Mouse (Mus musculus): ENCODE data around the gene Lsmem1.

The Lsmem1 gene

DNA sequence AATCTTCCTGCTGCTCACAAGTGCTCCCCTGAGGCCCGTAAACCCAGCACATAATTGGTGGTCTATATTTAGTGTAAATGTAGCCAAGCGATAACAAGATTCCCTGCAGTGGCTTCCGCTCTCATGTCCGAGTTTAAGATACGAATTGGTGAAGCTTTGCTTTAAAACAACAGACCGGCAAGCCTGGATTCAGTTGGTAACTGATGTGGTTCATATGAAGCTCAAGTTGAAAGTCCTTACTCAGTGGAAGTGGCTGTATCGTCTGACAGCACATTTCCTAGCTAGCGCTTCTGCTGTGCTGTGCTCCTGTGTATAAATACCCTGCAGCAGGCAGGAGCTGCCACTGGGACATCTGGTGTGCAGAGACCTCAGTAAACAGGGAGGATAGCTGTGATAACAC lies at the start of gene Lsmem1:
TSS of gene Lsmem1 (minus strand) at position 189 of the 400 bp plus-strand sequence.
- DNase-seq (ENCODE audit: low read depth, low spot score) = no peak

DNA sequence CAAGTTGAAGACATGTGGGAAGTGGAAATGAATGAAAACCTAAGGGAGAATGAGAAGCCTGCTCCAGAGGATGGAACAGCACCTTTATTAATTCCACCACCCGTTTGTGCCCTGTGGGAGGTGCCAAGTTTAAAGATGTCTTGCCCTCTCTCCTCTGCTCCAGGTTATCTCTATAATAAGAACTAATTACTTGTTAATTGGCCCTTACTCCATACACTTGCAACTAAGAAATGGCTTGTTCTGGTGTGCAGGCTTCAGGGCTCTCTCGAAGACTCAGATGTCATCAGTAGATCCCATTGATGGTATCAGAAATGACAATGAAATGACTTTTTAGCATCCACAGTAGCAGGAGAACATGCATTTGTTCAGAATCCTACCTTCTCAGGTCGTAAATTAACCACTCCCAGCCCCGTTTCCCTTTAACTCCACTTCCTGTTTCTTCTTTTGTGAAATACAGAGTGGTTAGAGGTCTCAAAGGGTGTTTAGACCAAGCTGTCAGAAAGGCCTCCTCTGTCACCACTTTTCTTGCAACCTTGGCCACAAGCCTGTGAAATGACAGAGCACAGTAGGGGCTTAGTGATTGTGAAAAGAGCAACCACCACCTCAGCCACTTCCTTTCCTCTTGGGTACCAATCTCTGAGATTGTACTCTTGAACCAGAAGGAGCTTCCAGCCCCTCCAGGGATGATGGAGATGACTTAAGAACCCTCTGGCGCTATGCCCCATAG lies 49.3 kb upstream of the Lsmem1 start, which contains the start of gene Ifrd1:
TSS of gene Ifrd1 (minus strand) at position 51 of the 727 bp plus-strand sequence.
- DNase-seq (ENCODE audit: low read depth, low spot score) = no peak

DNA sequence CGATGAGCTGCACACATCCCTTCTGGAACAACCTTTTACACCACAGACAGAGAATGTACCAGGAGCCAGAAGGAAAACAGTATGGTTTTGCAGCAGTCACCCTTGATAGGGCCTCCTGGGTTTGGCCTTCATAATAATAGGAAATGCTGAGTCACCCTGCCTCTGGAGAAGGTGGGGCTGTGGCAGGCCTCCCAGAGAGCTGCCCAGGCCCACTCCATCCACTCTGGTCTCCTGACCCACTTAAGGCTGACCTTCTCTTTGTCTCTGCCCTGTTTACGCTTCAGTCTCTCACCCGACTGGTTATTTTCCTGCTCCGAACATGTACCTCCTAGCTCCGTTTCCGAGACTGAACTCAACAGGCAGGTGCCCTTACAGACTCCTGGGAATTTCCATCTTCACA lies 48.7 kb upstream of the Lsmem1 start:
- peak; percentile 28 for DNase-seq (ENCODE audit: low read depth, low spot score)

DNA sequence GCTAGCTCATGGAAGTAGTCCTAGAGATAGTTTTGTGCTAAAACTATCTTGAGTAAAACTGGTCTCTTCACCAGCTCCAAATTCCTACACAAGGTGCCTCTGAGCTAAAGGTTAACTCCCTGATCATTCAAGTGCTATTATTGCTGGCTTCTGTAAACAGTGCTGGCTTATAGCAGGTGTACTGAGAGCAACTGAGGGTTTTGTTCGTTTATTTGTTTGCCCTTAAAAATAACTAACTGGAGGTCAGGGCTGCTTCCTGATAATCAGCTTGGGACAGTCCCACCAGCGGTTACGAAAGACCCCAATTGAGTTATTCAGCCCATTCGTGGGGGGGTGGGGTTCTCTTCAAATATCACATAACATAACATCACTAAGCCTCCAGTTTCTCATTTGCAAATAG lies 48.1 kb upstream of the Lsmem1 start:
- no peak for DNase-seq (ENCODE audit: low read depth, low spot score)

DNA sequence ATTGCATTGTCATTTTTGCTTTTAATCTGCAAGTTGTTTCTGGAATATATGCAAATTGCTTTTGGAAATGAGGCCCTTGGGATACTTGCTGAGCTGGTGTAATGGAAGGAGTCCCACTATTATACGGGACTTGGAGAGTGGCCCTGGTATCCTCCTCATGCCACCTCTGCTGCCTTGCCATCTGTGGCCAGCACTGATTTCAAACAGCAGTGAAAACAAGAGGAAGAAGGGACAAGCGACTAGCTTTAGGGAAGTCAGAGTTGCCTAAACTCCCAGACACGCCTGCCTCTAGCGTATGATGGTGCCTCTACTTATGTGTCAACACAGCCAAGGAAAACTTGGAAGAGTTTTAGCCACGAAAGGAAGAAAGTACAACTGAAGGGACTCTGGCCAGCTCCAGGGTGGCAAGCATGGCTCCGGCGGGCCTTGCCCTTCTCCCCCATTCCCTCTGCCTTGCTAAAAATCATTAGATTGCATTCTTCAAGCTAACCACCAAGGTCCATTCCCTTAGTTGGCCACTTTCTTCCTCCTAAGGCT lies 46.2 kb upstream of the Lsmem1 start:
- no peak for DNase-seq (ENCODE audit: low read depth, low spot score)

DNA sequence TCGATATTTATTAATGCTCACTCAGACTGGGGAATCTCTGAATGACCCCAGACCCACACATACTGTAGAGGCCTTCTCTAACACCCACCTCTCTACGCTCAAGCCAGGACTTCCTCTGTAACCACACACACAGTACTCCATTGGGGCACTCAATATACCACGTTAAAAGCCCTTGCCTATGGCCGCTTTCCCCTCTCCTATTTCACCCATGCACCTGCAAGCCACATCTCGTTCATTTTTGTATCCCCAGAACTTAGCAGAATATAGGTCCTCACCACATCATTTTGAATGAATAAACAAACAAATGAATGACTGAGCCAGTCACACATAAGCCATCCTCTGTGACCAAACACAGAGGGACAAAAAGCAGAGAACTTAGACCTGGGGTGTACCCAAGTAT lies 45.6 kb upstream of the Lsmem1 start:
- no peak for DNase-seq (ENCODE audit: low read depth, low spot score)

DNA sequence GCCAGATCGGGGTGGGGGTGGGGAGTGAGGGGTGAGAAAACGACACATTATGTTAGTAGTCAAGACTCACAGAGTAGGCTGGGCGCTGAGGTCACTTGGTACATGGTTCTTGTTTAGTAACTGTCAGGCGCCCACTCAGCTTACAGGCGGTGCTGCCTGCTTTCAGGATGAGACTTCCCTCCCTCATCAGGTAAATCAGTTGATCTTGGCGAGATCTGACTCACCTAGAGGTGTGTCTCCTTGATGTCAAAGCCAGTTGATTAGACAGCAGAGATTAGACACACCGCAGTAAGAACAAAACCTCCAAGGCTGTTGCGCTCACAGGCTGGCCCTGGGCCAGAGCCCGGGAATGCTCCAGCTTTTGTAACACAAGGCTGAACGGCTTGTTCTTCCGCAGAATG lies 44.5 kb upstream of the Lsmem1 start:
- no peak for DNase-seq (ENCODE audit: low read depth, low spot score)

DNA sequence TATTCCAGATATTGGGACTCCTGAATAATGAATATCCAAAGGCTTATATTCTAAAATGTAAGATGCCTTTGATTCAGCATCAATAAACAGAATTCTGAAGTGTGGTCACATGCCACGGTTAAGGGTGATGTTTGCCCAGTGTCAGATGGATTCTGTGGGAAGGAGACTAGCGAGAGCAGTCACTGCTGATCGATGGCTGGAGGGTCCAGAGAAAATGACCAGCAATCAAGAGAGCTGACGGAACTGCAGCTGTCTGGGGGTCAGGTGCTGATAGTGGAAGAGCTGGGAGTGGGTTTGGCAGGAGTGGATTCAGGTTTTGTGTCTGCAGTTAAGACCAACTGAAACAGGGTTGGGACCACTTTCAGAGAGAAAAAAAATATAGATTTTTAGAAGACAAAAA lies 44.0 kb upstream of the Lsmem1 start:
- DNase-seq (ENCODE audit: low read depth, low spot score) = no peak

DNA sequence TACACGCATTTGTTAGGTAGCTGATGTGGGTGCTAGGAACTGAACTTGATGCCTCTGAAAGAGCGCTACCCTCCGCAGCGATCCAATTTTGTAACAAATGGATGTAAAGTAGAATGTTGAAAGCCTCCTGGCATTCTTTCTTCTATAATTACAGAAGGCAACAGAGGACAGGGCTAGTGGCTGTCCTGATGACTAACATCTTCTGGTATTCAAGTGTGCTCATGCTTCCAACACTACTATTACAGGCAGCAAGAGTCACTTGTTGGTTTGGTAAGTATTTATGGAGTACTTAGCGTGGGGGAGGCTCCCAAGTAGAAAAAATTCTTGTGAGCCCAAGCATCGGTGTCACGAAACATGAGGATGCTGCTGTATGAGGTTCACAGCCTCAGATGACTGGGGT lies 39.9 kb upstream of the Lsmem1 start:
- DNase-seq (ENCODE audit: low read depth, low spot score) = no peak

DNA sequence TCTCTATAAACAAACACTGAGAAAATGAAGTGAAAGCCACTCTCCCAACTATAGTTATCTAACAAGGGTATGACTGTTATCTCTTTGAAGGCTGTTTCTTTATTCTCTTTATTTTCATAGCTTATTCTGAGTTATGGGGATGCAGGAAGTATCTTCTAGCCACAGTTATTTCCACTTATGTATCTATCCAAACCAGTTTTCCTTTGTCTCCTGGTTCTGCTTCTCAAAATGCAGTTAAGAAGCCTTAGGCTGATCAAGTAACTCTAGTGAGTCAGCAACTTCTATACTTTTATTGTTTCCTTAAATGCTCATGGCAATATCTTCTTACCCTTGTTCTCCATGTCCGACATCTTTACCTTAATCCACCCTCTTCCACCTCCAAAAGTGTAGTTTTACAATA lies 32.9 kb upstream of the Lsmem1 start:
- no peak for DNase-seq (ENCODE audit: low read depth, low spot score)

DNA sequence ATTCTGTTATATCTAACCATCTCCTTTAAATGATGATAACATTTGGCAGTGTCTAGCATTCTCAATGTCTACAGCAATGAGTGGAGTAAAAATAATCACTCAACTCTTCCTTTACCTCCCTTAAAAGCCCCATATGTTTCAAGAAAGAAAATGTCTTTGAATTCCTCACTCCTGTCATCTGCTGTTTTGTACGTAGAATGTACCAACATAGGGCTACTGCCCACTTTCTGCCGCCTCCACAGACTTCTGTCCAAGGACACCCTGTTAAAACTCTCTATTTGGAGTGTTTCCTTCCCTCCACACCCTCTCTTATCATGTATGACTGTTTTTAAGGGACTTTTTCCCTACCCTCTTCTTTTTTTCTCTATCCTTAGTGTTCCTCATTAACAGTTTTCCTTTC lies 32.3 kb upstream of the Lsmem1 start:
- DNase-seq (ENCODE audit: low read depth, low spot score) = no peak

DNA sequence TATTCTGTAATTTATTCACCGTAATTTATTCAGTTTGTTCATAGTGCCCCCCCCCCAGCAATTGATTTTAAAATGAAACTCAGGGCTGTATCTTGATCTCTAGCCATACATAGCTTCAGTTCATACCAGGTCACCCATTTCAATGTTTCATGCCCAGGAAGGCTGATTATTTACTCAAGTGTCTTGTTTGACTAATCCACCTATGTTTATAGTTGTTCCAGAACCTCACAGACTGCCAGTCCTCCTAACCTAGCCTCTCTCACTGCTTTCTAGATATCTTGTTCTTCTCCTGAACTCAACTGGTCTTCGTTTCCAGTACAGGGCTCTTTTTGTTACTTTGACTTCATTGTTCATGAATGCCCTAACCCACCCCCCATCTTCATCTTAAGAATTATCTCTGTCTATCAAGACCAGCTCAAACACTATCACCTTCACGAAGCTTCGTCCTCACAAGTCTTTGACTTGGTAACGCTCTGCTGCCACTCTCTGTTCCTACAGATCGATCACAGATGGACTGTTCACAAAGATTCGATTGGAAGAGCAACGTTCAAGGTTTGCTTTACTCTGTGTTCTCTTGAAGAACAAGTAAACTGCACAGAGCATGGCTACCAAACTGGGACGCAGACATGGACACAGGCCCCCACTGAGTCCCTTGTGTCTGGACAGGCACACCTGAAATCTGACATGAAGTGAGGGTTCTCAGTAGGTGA lies 25.0 kb upstream of the Lsmem1 start:
- no peak for DNase-seq (ENCODE audit: low read depth, low spot score)

DNA sequence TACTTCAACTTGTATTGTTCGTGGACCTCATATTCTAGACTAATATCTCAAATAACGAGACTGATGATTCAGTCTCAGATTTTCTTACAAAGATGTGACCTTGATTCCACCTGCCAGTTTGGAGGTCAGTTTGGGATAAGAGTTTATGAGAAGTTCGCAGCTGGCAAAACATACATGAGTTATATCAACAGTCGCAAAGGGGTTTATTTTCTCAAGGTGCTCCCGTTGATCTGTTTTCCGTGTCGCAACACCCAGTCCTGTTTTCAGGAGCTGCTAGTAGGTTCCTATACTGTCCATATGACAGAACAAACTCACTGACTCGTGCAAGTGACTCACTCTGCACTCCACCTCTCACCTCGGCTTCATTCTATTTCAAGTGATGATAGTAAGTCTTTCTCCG lies 24.4 kb upstream of the Lsmem1 start:
- no peak for DNase-seq (ENCODE audit: low read depth, low spot score)

DNA sequence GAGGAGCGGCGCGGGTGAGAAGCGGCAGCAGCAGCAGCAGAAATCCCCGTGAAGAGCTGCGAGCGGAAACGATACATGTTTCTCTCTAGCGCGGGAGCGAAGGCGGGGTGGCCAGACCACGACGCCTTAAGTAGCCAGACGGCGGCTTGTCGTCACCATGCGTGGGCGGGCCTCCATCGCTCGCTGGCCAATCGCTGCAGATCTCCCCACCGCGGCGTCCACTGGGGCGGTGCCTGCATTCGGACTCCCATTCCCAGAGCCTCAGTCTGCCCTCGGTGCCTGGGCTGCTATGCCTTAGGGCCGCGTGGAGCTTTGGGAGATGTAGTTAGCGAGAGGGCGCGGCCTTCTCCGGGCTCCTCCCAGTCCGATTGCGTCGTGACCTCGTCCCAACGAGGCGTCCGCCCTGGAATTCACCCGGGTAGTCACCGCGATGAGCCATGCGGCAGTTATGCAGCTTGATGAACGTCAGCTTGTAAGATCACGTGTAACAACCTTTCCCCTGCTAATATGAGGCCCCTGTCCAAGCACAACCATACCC lies 23.9 kb upstream of the Lsmem1 start:
- peak; percentile 99 for DNase-seq (ENCODE audit: low read depth, low spot score)

DNA sequence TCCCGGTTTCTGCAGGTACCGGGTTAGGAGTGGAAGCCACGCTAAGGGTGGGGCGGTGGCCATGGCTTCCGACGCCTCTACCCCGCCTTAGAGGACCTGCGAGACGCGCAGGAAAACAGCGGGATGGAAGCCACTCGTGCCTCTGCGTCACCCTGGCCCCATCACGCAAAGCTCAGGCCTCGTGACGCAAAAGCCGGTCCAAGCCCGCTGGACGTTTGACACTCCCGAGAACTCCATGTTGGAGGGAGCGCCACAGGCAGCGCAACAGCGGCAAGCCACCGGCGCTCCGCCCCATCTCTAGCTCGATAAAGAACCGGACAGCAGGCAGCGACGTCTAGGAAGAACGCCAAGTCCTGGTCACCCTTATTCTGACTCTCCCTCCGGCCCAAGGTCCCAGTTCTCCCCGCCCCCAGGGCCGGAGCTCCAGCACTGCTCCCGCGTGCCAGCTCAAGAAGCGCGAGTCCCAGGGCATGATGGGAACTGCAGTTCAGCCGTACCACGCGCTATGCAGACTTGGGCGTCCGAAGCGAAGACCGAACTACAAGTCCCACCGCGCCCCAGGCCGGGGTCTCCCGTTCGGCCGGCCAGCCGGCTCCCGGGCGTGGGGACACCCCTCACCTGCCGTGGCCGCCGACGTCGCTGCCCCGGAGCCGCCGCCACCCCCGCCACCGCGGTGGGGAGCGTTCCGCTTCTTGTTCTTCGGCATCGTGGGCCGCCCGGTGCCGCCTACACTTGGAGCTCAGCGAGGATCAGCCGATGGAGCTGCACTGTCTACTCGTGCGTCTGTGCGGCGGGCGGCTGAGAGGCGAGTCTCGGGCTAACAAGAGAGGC lies 23.2 kb upstream of the Lsmem1 start:
- peak; percentile 96 for DNase-seq (ENCODE audit: low read depth, low spot score)

DNA sequence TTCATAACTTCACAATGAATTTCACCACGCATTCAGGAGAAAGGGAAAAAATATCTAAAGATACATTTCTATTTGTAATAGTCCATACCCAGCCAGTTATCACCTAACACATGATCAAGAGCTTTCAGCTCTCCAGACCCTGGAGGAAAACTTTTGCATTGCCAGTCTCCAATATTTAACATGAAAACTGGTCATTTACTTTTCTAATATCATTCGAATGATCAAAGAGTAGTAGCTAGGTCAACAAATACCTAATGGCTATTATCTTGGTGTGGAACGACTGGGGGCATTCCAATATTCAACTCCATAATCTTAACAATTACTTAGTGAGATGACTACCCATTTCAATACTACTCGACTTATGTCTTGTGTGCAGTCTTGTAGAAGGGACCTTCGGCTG lies 22.3 kb upstream of the Lsmem1 start:
- DNase-seq (ENCODE audit: low read depth, low spot score) = no peak

DNA sequence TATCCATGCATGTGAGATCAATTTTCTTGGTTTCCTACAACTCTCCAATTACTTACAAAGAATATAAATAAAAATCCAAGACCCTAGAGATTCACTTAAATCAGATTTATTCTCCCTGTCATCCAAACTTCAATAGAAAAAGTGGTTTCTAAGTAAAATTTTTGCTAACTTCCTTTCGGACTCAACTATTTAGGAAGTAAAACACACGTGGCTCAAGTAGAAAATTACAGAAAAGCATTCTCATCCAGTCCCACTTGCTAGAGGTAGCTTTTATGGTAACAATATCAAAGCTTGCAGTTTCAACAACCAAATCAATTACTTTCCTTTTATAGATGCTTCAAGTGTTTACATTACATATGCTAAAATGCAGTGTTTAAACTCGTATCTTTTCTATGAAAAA lies 21.6 kb upstream of the Lsmem1 start:
- no peak for DNase-seq (ENCODE audit: low read depth, low spot score)

DNA sequence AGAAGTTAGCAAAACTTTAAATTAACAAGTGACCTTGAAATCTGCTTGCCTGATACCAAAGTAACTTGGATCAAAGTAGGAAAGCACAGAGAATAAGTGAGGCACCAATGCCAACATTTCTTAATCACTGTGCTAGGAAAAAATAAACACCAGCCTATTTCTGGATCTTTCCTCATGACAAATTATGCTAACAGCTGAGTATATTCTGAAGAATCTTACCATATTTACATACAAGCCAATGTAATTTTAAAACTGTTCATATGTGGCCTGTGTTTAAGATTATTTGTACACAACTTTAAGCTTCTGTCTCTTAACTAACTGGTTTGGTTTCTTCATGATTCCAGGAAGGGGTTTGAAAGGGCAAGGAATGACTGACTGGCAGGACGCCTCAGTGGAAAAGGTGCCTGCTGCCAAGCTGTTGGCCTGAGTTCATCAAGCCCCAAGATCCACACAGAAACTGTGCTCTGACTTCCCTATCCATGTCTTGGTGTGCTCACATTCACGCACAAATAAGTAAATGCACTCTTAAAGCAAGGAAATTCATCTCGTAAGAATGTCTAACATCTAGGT lies 20.8 kb upstream of the Lsmem1 start:
- DNase-seq (ENCODE audit: low read depth, low spot score) = no peak

DNA sequence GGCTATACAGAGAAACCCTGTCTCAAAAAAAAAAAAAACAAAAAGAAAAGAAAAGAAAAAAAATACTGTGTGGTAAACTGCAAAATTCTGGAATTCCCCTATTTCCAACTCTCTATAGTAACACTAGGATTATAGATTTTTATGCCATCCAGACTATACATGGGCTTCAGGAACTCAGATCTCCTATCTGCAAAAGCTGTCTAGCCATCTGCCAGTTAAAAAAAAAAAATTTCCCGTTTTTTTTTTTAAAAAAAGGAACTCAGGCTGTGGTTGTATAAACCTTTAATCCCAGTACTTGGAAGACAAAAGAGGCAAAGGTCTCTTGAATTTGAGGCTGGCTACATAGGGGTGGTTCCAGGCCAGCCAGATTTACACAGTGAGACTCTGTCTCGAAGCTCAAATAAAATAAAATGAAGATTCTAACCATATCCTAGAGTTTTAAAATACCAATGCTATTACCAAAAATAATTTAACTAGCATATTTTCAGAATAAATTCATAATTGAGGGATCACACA lies 19.2 kb upstream of the Lsmem1 start:
- no peak for DNase-seq (ENCODE audit: low read depth, low spot score)

DNA sequence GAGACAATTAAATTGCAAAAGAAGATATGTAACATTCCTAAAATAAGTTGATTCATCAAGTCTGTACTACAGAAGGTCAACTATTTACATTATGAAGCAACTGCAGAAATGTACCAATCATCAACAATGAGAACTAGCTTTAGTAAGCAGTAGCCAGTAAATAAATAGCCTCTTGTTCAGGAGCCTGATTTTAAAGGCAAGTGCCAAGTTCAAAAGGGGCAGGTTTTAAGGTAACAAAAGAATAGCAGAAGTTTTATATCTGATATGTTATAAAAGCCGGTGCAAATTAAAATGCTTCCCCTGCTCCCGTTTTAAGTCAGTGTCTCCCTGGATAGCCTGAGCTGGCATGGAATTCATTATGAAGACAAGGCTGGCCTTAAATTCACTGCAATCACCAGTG lies 18.5 kb upstream of the Lsmem1 start:
- DNase-seq (ENCODE audit: low read depth, low spot score) = no peak
